Mouse (Mus musculus) lung, postnatal 0 days (tissue): Measurements from ENCODE around the gene Nsun6.

Experiments
- CTCF ChIP-seq: IDR thresholded peaks from 2 replicates; pipeline ENCODE4 v1.5.1; 2016; ENCODE audit warnings: antibody characterized with exemption, mild to moderate bottlenecking
- EP300 ChIP-seq: IDR thresholded peaks from 2 replicates; pipeline ENCODE4 v1.6.1; 2016; ENCODE audit warnings: antibody characterized with exemption, mild to moderate bottlenecking, control low read depth

- no peak for TF ChIP-seq CTCF
- TF ChIP-seq EP300: no peak
Measured at GRCm38 (mm10) chr2:15027816-15028215, 27.1 kb downstream of the Nsun6 start.
